Mouse (Mus musculus) lung, embryonic 15.5 days (tissue): ENCODE measurements around the gene Ino80b. TPM values are rescaled to one million over a fixed set of nuclear protein-coding genes. Genes with fewer than 3 reads are reported as not detected.

Experiments used
- microRNA counts: library from miRNA; unstranded; fragments of <30 nt; microRNA quantifications from one replicate; lab custom pipeline; 2016
- microRNA-seq: library from miRNA; unstranded; fragments of <30 nt; microRNA quantifications from one replicate; pipeline ENCODE4, GENCODE M21; 2016
- polyA plus RNA-seq: library from polyadenylated mRNA; unstranded; fragments of >200 nt; fragmentation: Nextera tagmentation; extraction: Ambion mirVana; gene quantifications from 2 replicates; pipeline ENCODE4 v1.2.1, GENCODE M21; 2015

Ino80b gene
- polyA plus RNA-seq, 1 experiment from 2014 or later, result 15.2 TPM

MicroRNAs within 50 kb of the gene (microRNA counts, 519-probe panel; counts per million panel counts)
- 1,920 counts per million, percentile 14 among the panel's probes with 10 or more counts for microRNA mmu-miR-3470a+mmu-miR-3470b (lab: Ali Mortazavi, UCI)

Small RNAs within 50 kb of the gene (microRNA-seq; reads per million reads assigned to microRNA genes)
- gene Mir3470a, result not detected

Other genes starting within 250 kb of the Ino80b start
- gene Sema4f, start 185.7 kb downstream of the Ino80b start, polyA plus RNA-seq, result 14.0 TPM in 2 replicates
- gene M1ap, start 178.5 kb downstream of the Ino80b start, polyA plus RNA-seq, result 1.9 and 2.5 TPM in 2 replicates
- gene Dok1, start 92.0 kb downstream of the Ino80b start, polyA plus RNA-seq, result 18.3 and 19.6 TPM in 2 replicates
- gene Loxl3, start 91.3 kb downstream of the Ino80b start, polyA plus RNA-seq, result 21.9 and 23.2 TPM in 2 replicates
- 177 and 188 TPM in 2 replicates for gene Aup1, start 70.9 kb downstream of the Ino80b start, polyA plus RNA-seq
- gene Htra2, start 70.2 kb downstream of the Ino80b start, polyA plus RNA-seq, result 76.6 and 78.4 TPM in 2 replicates
- gene Dqx1, start 67.6 kb downstream of the Ino80b start, polyA plus RNA-seq, result 0.98 and 1.7 TPM in 2 replicates
- gene Tlx2, start 55.1 kb downstream of the Ino80b start, polyA plus RNA-seq, result 0.38 and 1.0 TPM in 2 replicates
- gene Pcgf1, start 47.6 kb downstream of the Ino80b start, polyA plus RNA-seq, result 30.5 and 31.2 TPM in 2 replicates
- gene Lbx2, start 39.1 kb downstream of the Ino80b start, polyA plus RNA-seq, result 0.31 and 0.87 TPM in 2 replicates
- gene Ccdc142, start 23.8 kb downstream of the Ino80b start, polyA plus RNA-seq, result 2.1 and 3.2 TPM in 2 replicates
- gene Gm42688, start 23.8 kb downstream of the Ino80b start, polyA plus RNA-seq, result 3.4 TPM in 2 replicates
- 128 and 145 TPM in 2 replicates for gene Mrpl53, start 16.4 kb downstream of the Ino80b start, polyA plus RNA-seq
- 54.5 and 54.8 TPM in 2 replicates for gene Mogs, start 9.9 kb downstream of the Ino80b start, polyA plus RNA-seq
- gene Wbp1, start 3.9 kb downstream of the Ino80b start, polyA plus RNA-seq, result 119 and 120 TPM in 2 replicates
- 35.3 and 39.9 TPM in 2 replicates for gene Rtkn, start 10.0 kb upstream of the Ino80b start, polyA plus RNA-seq
- gene Wdr54, start 31.0 kb upstream of the Ino80b start, polyA plus RNA-seq, result 5.0 and 7.6 TPM in 2 replicates
- 6.2 and 8.1 TPM in 2 replicates for gene 1700003E16Rik, start 31.0 kb upstream of the Ino80b start, polyA plus RNA-seq
- gene Dctn1, start 40.5 kb upstream of the Ino80b start, polyA plus RNA-seq, result 96.7 and 104 TPM in 2 replicates
- gene Slc4a5, start 94.4 kb upstream of the Ino80b start, polyA plus RNA-seq, result 0.84 and 1.2 TPM in 2 replicates
- gene Mthfd2, start 200.5 kb upstream of the Ino80b start, polyA plus RNA-seq, result 32.5 and 35.0 TPM in 2 replicates
- 71.8 and 77.0 TPM in 2 replicates for gene Mob1a, start 200.6 kb upstream of the Ino80b start, polyA plus RNA-seq
- gene Bola3, start 223.7 kb upstream of the Ino80b start, polyA plus RNA-seq, result 125 and 130 TPM in 2 replicates